Comparison of ENCODE assay signal across 34 mouse cellular contexts in genomic region chr15:57465061-57465460, GRCm38 (mm10). TPM values are rescaled to one million over a fixed set of nuclear protein-coding genes. Genes with fewer than 3 reads are reported as not detected.
DNase-seq lines count a peak whose midpoint lies in the region; ATAC-seq and TF ChIP-seq lines count a peak whose summit lies in the region.
"Had no signal": no experiment of that assay in that cellular context is flagged by ENCODE, and none has a peak within 500 bp of the region (broad histone marks: within the 10 kb centered on the region; RNA-seq: fewer than 3 reads in every experiment).

No protein-coding gene starts in this region.

- WGBS in liver, adult 2 months, result 35% methylated on average over 6 of the region's 6 CpGs
- WGBS in liver, embryonic 12.5 days (ENCODE audit: insufficient replicate concordance), result 70% methylated on average over 6 of the region's 6 CpGs

- no peaks in the 10 kb centered on the region for H3K9me3 ChIP-seq in liver, embryonic 12.5 days (replicated peaks)
- H3K9me3 ChIP-seq: embryonic facial prominence, embryonic 10.5 days; embryonic facial prominence, embryonic 13.5 days; forebrain, embryonic 12.5 days; forebrain, embryonic 15.5 days; G1E; hindbrain, embryonic 13.5 days had no signal

- H3K4me1 ChIP-seq in liver, adult 2 months (ENCODE audit: control insufficient read depth, insufficient read depth, low read length), result peaks cover 19% of the 10 kb centered on the region
- H3K4me1 ChIP-seq in liver, embryonic 12.5 days, result no peaks in the 10 kb centered on the region
- H3K4me1 ChIP-seq: forebrain, embryonic 12.5 days; forebrain, embryonic 15.5 days; hindbrain, embryonic 13.5 days had no signal

- no peak overlapping the region for H3K4me3 ChIP-seq in liver, adult 2 months (ENCODE audit: insufficient read depth, low read depth, low read length)
- no peak overlapping the region for H3K4me3 ChIP-seq in liver, embryonic 12.5 days
- H3K4me3 ChIP-seq: embryonic facial prominence, embryonic 10.5 days; embryonic facial prominence, embryonic 13.5 days; erythroblast, embryonic 14.5 days; forebrain, embryonic 12.5 days; forebrain, embryonic 15.5 days; hindbrain, embryonic 13.5 days had no signal

- no peak overlapping the region for H3K4me2 ChIP-seq in liver, embryonic 12.5 days
- H3K4me2 ChIP-seq: embryonic facial prominence, embryonic 13.5 days; forebrain, embryonic 12.5 days; forebrain, embryonic 15.5 days; heart, embryonic 11.5 days; hindbrain, embryonic 13.5 days had no signal

- no peak for TF ChIP-seq CTCF in liver, adult 2 months (IDR thresholded peaks at IDR 0.05; ENCODE audit: low read depth, low read length)

- no peak for TF ChIP-seq POLR2A in liver, adult 2 months (IDR thresholded peaks at IDR 0.05; ENCODE audit: extremely low read depth, insufficient read depth, low read length)

- DNase-seq in gastrocnemius, adult 18-20 months (ENCODE audit: low spot score), result peak; percentile 11
- DNase-seq in gastrocnemius, postnatal 25 days, result no peak
- DNase-seq in kidney, adult 9 months, result peak; percentile 82
- no peak for DNase-seq in kidney, adult 18-20 months
- peak; percentile 91 for DNase-seq in liver, adult 2 months (ENCODE audit: extremely low read depth, low read depth, low spot score)
- DNase-seq: adrenal gland, adult 2 months; adrenal gland, postnatal 36 days; B cell, adult 2 months; cerebellum, adult 11-12 months; cerebellum, adult 8-10 months; cerebellum, postnatal 36 days; embryo, embryonic 11 days; gastrocnemius, postnatal 10 days; heart, adult 11 months had no signal

- no peak overlapping the region for H3K9ac ChIP-seq in liver, adult 2 months (ENCODE audit: low read depth, low read length)
- no peak overlapping the region for H3K9ac ChIP-seq in liver, embryonic 12.5 days
- H3K9ac ChIP-seq: embryonic facial prominence, embryonic 13.5 days; forebrain, embryonic 12.5 days; forebrain, embryonic 15.5 days; hindbrain, embryonic 13.5 days had no signal

- H3K27me3 ChIP-seq in liver, adult 2 months (ENCODE audit: control insufficient read depth, insufficient read depth, low read length), result no peaks in the 10 kb centered on the region
- H3K27me3 ChIP-seq in liver, embryonic 12.5 days (replicated peaks), result no peaks in the 10 kb centered on the region
- H3K27me3 ChIP-seq: CH12.LX; embryonic facial prominence, embryonic 13.5 days; forebrain, embryonic 12.5 days; forebrain, embryonic 15.5 days; hindbrain, embryonic 13.5 days; Patski had no signal

- H3K36me3 ChIP-seq in liver, adult 2 months (ENCODE audit: control insufficient read depth, insufficient read depth, low read length), result no peaks in the 10 kb centered on the region
- no peaks in the 10 kb centered on the region for H3K36me3 ChIP-seq in liver, embryonic 12.5 days
- H3K36me3 ChIP-seq: embryonic facial prominence, embryonic 10.5 days; embryonic facial prominence, embryonic 13.5 days; forebrain, embryonic 12.5 days; forebrain, embryonic 15.5 days; G1E; hindbrain, embryonic 13.5 days had no signal

- ATAC-seq in liver, embryonic 12.5 days, result no peak
- ATAC-seq in cerebellum, adult (ENCODE audit: insufficient number of reproducible peaks, low FRiP score, low TSS enrichment), result no peak
- ATAC-seq: forebrain, embryonic 15.5 days; hindbrain, embryonic 16.5 days; Patski had no signal

- H3K27ac ChIP-seq in liver, adult 2 months (replicated peaks; ENCODE audit: insufficient read depth, low read depth, low read length), result peak overlapping the region; percentile 76
- no peak overlapping the region for H3K27ac ChIP-seq in liver, embryonic 12.5 days
- H3K27ac ChIP-seq: embryonic facial prominence, embryonic 10.5 days; embryonic facial prominence, embryonic 13.5 days; forebrain, embryonic 12.5 days; forebrain, embryonic 15.5 days; hindbrain, embryonic 13.5 days had no signal

- H3K79me2 ChIP-seq in liver, adult 2 months (ENCODE audit: control insufficient read depth, insufficient read depth, low read length), result no peaks in the 10 kb centered on the region

RNA-seq across cellular contexts. Expression of gene Slc22a22, which starts 12.4 kb away (rescaled TPM):
- total RNA-seq in gastrocnemius, adult 18-20 months (2021), result not detected
- not detected for total RNA-seq in gastrocnemius, postnatal 25 days (2021)
- not detected in 2 replicates for total RNA-seq in liver, adult 2 months (2014; rRNA removed)
- not detected in 2 replicates for polyA plus RNA-seq in liver, adult 2 months (2012; rRNA removed)
- not detected in 2 replicates for polyA plus RNA-seq in liver, embryonic 12.5 days (2016; fragmentation: Nextera tagmentation; extraction: Ambion mirVana)
- total RNA-seq: adrenal gland, postnatal 36 days; CH12.LX; gastrocnemius, postnatal 10 days; gastrocnemius, postnatal 4 days; heart, adult 8-10 months; heart, postnatal 25 days; hematopoietic stem cell, adult 5-6 weeks had no signal
- polyA plus RNA-seq: adrenal gland, adult 2 months; cortical plate, adult 2 months; embryonic facial prominence, embryonic 10.5 days; embryonic facial prominence, embryonic 13.5 days; erythroblast, embryonic 14.5 days; forebrain, embryonic 12.5 days; forebrain, embryonic 15.5 days; G1E; heart, embryonic 11.5 days; heart, embryonic 14.5 days; heart, postnatal 0 days; hindbrain, embryonic 13.5 days; Patski had no signal

Comparison
In these comparisons a context has a peak if more than half of its experiments do, and no peak if none do; other contexts are left out.
1. DNase-seq: peak in gastrocnemius, adult 18-20 months (single experiment), kidney, adult 9 months (single experiment) and liver, adult 2 months (single experiment); none in gastrocnemius, postnatal 25 days (single experiment) and kidney, adult 18-20 months (single experiment).